Mouse (Mus musculus) G1E (cell line): ENCODE data around the gene Ugt1a7c. TPM values are rescaled to one million over a fixed set of nuclear protein-coding genes. Genes with fewer than 3 reads are reported as not detected.

Experiments
- ATAC-seq: 2 replicates; pipeline ENCODE4 v1.8.0; 2016; ENCODE audit warnings: mild to moderate bottlenecking; ENCODE audit not compliant: insufficient number of reproducible peaks, poor library complexity, low FRiP score, severe bottlenecking; ENCODE audit errors: extremely low read depth
- DNase-seq: peaks from one replicate; pipeline ENCODE4 v3.0.0; 2012; ENCODE audit warnings: low spot score
- H3K27me3 ChIP-seq: 2 replicates; pipeline ENCODE4 v1.6.1; 2012; ENCODE audit warnings: mild to moderate bottlenecking, low read length, inconsistent platforms; ENCODE audit not compliant: insufficient read depth
- H3K36me3 ChIP-seq: replicated peaks from 2 replicates; pipeline ENCODE3; 2012; ENCODE audit warnings: mild to moderate bottlenecking, inconsistent platforms
- H3K4me1 ChIP-seq: 2 replicates; pipeline ENCODE4 v1.6.1; 2012; ENCODE audit warnings: low read depth, low read length, inconsistent platforms, mixed read lengths; ENCODE audit not compliant: insufficient read depth
- H3K4me3 ChIP-seq: 2 replicates; pipeline ENCODE4 v1.5.1; 2012; ENCODE audit warnings: low read depth, mild to moderate bottlenecking, inconsistent platforms, low read length, moderate library complexity, mixed read lengths
- H3K9me3 ChIP-seq: replicated peaks from 2 replicates; pipeline ENCODE4 v1.6.1; 2012; ENCODE audit warnings: inconsistent platforms
- CTCF ChIP-seq: IDR thresholded peaks from 2 replicates; pipeline ENCODE4 v1.5.1; 2012; ENCODE audit warnings: low read depth, low read length, inconsistent platforms, mixed read lengths
- GATA1 ChIP-seq: IDR thresholded peaks from 2 replicates; pipeline ENCODE4 v1.6.1; 2012; ENCODE audit warnings: borderline replicate concordance, low read length, inconsistent platforms, mixed read lengths
- GATA2 ChIP-seq: IDR thresholded peaks from 2 replicates; pipeline ENCODE4 v1.6.1; 2012; ENCODE audit warnings: low read depth, low read length, inconsistent platforms, borderline replicate concordance
- POLR2AphosphoS5 ChIP-seq: IDR thresholded peaks from 2 replicates; pipeline ENCODE4 v1.6.1; 2012; ENCODE audit warnings: low read depth, low read length, inconsistent platforms; ENCODE audit not compliant: insufficient replicate concordance
- TAL1 ChIP-seq: conservative IDR thresholded peaks from 2 replicates; pipeline ENCODE4 v1.6.1; 2012; ENCODE audit warnings: low read depth, low read length, inconsistent platforms, mixed read lengths
- polyA plus RNA-seq: library from polyadenylated mRNA; stranded (reverse); fragments of >175 nt; gene quantifications from 2 replicates; pipeline ENCODE4 v1.2.3, GENCODE M21; 2012
- total RNA-seq, 2 experiments: library from RNA; stranded (forward) in 1 of 2; stranded (reverse) in 1 of 2; fragments of 200-1000 nt in 1 of 2; fragments of >200 nt in 1 of 2; fragmentation: Nextera tagmentation in 1 of 2; gene quantifications; 2 replicates each; pipeline ENCODE4 v1.2.3; 2014 to 2017

Ugt1a7c gene
- total and polyA plus RNA-seq, 3 experiments = 0.18 to 4.5 (median 0.30) TPM

DNA sequence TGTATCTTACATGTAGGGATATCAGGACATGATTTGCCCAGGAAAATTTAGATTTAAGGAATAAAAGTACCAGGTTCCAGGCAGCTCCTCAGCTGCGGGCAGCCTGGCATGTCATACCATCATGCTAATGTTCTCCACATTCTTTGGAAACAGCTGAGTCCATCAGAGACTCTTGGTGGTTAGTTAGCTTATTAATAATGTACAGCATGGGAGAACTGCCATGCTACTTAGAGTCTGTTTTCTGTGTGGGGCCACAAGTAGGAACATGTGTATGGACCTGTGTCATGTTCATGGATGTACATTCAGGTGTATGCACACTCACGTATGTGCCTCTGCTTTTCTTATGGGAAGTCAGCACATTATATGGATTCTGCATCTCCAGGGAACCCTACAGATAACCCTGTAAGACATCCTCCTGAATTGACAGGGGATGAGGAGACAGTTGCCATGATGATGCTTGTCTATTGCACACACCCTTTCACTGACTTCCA lies 119.6 kb downstream of the Ugt1a7c start:
- H3K36me3 ChIP-seq = no peaks in the 10 kb centered on the region
- no peaks in the 10 kb centered on the region for H3K27me3 ChIP-seq
- H3K4me3 ChIP-seq = no peak overlapping the region
- DNase-seq (no peak), ATAC-seq (no peak)
- TF ChIP-seq TAL1 = no peak
- TF ChIP-seq CTCF = 0 out of 2 replicates have a peak, but pooled peaks have one; percentile 18
- TF ChIP-seq POLR2AphosphoS5 = no peak
- no peak for TF ChIP-seq GATA1
- TF ChIP-seq GATA2 = no peak
- no peaks in the 10 kb centered on the region for H3K9me3 ChIP-seq
- no peaks in the 10 kb centered on the region for H3K4me1 ChIP-seq

DNA sequence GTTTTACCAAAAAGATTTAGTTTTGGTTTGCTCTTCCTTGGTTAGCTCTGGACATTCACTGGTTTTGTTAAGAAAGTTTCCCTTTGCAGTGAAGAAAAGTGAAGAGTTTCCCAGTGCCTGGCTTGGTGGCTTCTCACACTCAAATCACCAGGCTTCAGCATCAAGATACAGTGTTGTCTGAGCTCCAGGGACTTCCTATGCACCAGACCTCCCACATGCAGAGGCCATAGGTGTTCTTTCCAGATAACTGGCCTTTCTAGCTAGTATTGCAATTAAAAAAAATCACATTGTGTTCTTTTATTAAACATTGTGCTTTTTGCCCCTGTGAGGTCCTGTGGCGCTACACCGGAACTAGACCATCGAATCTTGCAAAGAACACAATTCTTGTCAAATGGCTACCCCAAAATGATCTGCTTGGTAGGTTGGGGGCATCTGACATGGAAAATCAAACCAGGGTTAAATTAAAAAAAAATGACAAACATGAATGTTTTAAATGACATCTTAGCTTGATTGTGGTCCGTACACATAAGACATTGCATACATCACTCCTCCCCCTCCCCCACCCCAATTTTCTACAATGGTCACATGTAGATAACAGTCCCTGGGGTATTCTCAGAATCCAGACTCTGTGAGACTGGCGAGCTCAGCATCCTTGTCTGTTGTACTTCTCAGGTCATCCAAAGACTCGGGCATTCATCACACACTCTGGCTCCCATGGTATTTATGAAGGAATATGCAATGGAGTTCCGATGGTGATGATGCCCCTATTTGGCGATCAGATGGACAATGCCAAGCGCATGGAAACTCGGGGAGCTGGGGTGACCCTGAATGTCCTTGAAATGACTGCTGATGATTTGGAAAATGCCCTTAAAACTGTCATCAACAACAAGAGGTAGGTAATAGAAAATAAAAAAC lies 120.9 kb downstream of the Ugt1a7c start:
- no peaks in the 10 kb centered on the region for H3K9me3 ChIP-seq
- no peak for ATAC-seq
- DNase-seq = no peak

GRCm38 (mm10) chr1:88216551-88216950 lies 121.7 kb downstream of the Ugt1a7c start:
- H3K9me3 ChIP-seq = no peaks in the 10 kb centered on the region

More for the DNA sequence above, 120.9 kb downstream of the Ugt1a7c start:
- no peaks in the 10 kb centered on the region for H3K27me3 ChIP-seq
- no peaks in the 10 kb centered on the region for H3K36me3 ChIP-seq
- H3K4me3 ChIP-seq = no peak overlapping the region
- TF ChIP-seq GATA2 (no peak), TAL1 (no peak), GATA1 (no peak), POLR2AphosphoS5 (no peak), CTCF (no peak)
- H3K4me1 ChIP-seq = no peaks in the 10 kb centered on the region

DNA sequence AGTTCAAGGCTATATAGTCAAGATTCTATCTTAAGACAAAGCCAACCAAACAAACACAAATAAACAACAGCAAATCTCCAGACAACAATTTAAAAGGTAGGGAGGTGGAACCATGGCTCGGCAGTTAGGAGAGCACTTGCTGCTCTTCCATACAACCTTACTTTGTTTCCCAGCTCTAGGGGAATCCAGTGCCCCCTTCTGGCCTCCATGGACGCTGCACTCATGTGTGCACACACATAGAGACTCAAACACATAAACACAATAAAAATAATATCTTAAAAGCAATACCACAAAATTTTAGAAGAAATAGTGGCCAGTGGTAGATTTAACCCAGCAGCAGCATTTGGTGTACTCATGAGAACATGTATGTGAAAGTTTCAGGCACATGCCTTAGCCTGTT lies 122.3 kb downstream of the Ugt1a7c start:
- DNase-seq (no peak), ATAC-seq (no peak)
- Histone ChIP-seq H3K9me3 (no peaks in the 10 kb centered on the region), H3K4me1 (no peaks in the 10 kb centered on the region), H3K4me3 (no peak overlapping the region), H3K36me3 (no peaks in the 10 kb centered on the region), H3K27me3 (no peaks in the 10 kb centered on the region)
- TF ChIP-seq TAL1 (no peak), POLR2AphosphoS5 (no peak), CTCF (0 out of 2 replicates have a peak, but pooled peaks have one; percentile 13)

More at GRCm38 (mm10) chr1:88216551-88216950, 121.7 kb downstream of the Ugt1a7c start:
- DNase-seq (no peak), ATAC-seq (no peak)
- Histone ChIP-seq H3K4me3 (no peak overlapping the region), H3K27me3 (no peaks in the 10 kb centered on the region), H3K36me3 (no peaks in the 10 kb centered on the region), H3K4me1 (no peaks in the 10 kb centered on the region)
- TF ChIP-seq GATA2 = no peak
- TF ChIP-seq CTCF = no peak
- TF ChIP-seq TAL1 = no peak
- no peak for TF ChIP-seq POLR2AphosphoS5
- TF ChIP-seq GATA1 = no peak

GRCm38 (mm10) chr1:88217576-88217975 lies 122.7 kb downstream of the Ugt1a7c start:
- no peak overlapping the region for H3K4me3 ChIP-seq
- H3K4me1 ChIP-seq = no peaks in the 10 kb centered on the region
- no peak for ATAC-seq
- no peaks in the 10 kb centered on the region for H3K36me3 ChIP-seq
- no peaks in the 10 kb centered on the region for H3K27me3 ChIP-seq
- TF ChIP-seq TAL1 (no peak), GATA1 (no peak), CTCF (no peak), GATA2 (no peak), POLR2AphosphoS5 (no peak)
- no peak for DNase-seq
- no peaks in the 10 kb centered on the region for H3K9me3 ChIP-seq

DNA sequence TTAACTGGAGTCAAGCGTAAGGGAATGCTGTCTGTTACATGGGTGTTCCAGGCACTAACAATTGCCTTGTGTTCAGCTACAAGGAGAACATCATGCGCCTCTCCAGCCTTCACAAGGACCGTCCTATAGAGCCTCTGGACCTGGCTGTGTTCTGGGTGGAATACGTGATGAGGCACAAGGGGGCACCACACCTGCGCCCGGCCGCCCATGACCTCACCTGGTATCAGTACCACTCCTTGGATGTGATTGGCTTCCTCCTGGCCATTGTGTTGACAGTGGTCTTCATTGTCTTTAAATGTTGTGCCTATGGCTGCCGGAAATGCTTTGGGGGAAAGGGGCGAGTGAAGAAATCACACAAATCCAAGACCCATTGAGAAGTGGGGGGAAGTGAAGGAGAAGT lies 123.2 kb downstream of the Ugt1a7c start:
- ATAC-seq = no peak
- no peak for TF ChIP-seq TAL1
- TF ChIP-seq GATA2 = no peak
- no peak for TF ChIP-seq CTCF
- TF ChIP-seq POLR2AphosphoS5 = no peak
- TF ChIP-seq GATA1 = no peak
- Histone ChIP-seq H3K4me1 (no peaks in the 10 kb centered on the region), H3K4me3 (no peak overlapping the region), H3K9me3 (no peaks in the 10 kb centered on the region), H3K36me3 (no peaks in the 10 kb centered on the region), H3K27me3 (no peaks in the 10 kb centered on the region)
- DNase-seq = no peak
